Mouse (Mus musculus): ENCODE measurements around the gene Tmem256.
"Not testable (repeated sequence)": the region's sequence is repeated elsewhere in the genome, so short reads cannot be mapped to it uniquely, and the experiment has no call there.

Tmem256 gene

GRCm38 (mm10) chr11:69855347-69855746 is 17.0 kb downstream of the Tmem256 start:
- no peak for DNase-seq (ENCODE audit: low read depth)

GRCm38 (mm10) chr11:69858113-69858998 is 20.0 kb downstream of the Tmem256 start, which contains the start of gene Tnk1:
TSS of gene Tnk1 (minus strand) at chr11:69858730.
- no peak for DNase-seq (ENCODE audit: low read depth)

GRCm38 (mm10) chr11:69863729-69864128 is 25.4 kb downstream of the Tmem256 start:
- DNase-seq (ENCODE audit: low read depth) = not testable (repeated sequence)

GRCm38 (mm10) chr11:69864138-69864860 is 26.0 kb downstream of the Tmem256 start:
- no peak for DNase-seq (ENCODE audit: low read depth)

GRCm38 (mm10) chr11:69865561-69865960 is 27.2 kb downstream of the Tmem256 start:
- no peak for DNase-seq (ENCODE audit: low read depth)

- no peak for DNase-seq (ENCODE audit: low read depth)
These were observed 29.0 kb downstream of the Tmem256 start for GRCm38 (mm10) chr11:69867335-69867734.

- no peak for DNase-seq (ENCODE audit: low read depth)
These were observed 32.2 kb downstream of the Tmem256 start for GRCm38 (mm10) chr11:69870289-69871069.

GRCm38 (mm10) chr11:69871822-69872221 is 33.5 kb downstream of the Tmem256 start:
- no peak for DNase-seq (ENCODE audit: low read depth)

- no peak for DNase-seq (ENCODE audit: low read depth)
These were observed 34.1 kb downstream of the Tmem256 start for GRCm38 (mm10) chr11:69872451-69872850.

GRCm38 (mm10) chr11:69876186-69876585 is 37.9 kb downstream of the Tmem256 start:
- no peak for DNase-seq (ENCODE audit: low read depth)

- DNase-seq (ENCODE audit: low read depth) = peak; percentile 94
These were observed 38.6 kb downstream of the Tmem256 start for GRCm38 (mm10) chr11:69876867-69877266.

GRCm38 (mm10) chr11:69877878-69878277 is 39.6 kb downstream of the Tmem256 start, which contains the start of gene Tmem95:
TSS of gene Tmem95 (minus strand) at chr11:69878018.
- DNase-seq (ENCODE audit: low read depth) = no peak

GRCm38 (mm10) chr11:69878399-69878798 is 40.1 kb downstream of the Tmem256 start:
- DNase-seq (ENCODE audit: low read depth) = no peak

- no peak for DNase-seq (ENCODE audit: low read depth)
These were observed 40.6 kb downstream of the Tmem256 start for GRCm38 (mm10) chr11:69878952-69879351.

GRCm38 (mm10) chr11:69879711-69880110 is 41.4 kb downstream of the Tmem256 start:
- DNase-seq (ENCODE audit: low read depth) = no peak

- no peak for DNase-seq (ENCODE audit: low read depth)
These were observed 42.2 kb downstream of the Tmem256 start for GRCm38 (mm10) chr11:69880506-69880852.

GRCm38 (mm10) chr11:69880853-69881603 is 42.7 kb downstream of the Tmem256 start, which contains the start of gene Kctd11:
TSS of gene Kctd11 (minus strand) at chr11:69881406.
- peak; percentile 72 for DNase-seq (ENCODE audit: low read depth)

GRCm38 (mm10) chr11:69881787-69882670 is 43.7 kb downstream of the Tmem256 start:
- DNase-seq (ENCODE audit: low read depth) = no peak

GRCm38 (mm10) chr11:69883066-69883465 is 44.8 kb downstream of the Tmem256 start:
- no peak for DNase-seq (ENCODE audit: low read depth)

GRCm38 (mm10) chr11:69883527-69884151 is 45.3 kb downstream of the Tmem256 start:
- no peak for DNase-seq (ENCODE audit: low read depth)

All from c-Kit-positive CD71-negative TER-119-negative erythroid progenitor cells, embryonic 14.5 days (primary cell).